Mouse (Mus musculus): ENCODE measurements around the gene Slc15a4. TPM values are rescaled to one million over a fixed set of nuclear protein-coding genes. Genes with fewer than 3 reads are reported as not detected.
A peak's percentile ranks its signal among the peaks of the same experiment; 100 is the strongest.

Slc15a4 gene
- total RNA-seq, 2 experiments from 2014 or later, result 19.6 to 27.1 TPM

- no peak for DNase-seq (ENCODE audit: low spot score in 2 of 2)
Observed at GRCm38 (mm10) chr5:127624427-127625213, 8.1 kb downstream of the Slc15a4 start.

- DNase-seq (ENCODE audit: low spot score in 2 of 2), result no peak
Observed at GRCm38 (mm10) chr5:127621108-127621507, 11.6 kb downstream of the Slc15a4 start.

GRCm38 (mm10) chr5:127620371-127620770 is 12.3 kb downstream of the Slc15a4 start:
- DNase-seq (ENCODE audit: low spot score in 2 of 2), result no peak

GRCm38 (mm10) chr5:127618834-127619233 is 13.9 kb downstream of the Slc15a4 start:
- DNase-seq (ENCODE audit: low spot score in 2 of 2), result no peak

- DNase-seq (ENCODE audit: low spot score in 2 of 2), result peak; percentile 95 to 96
Observed at GRCm38 (mm10) chr5:127616884-127617635, 15.6 kb downstream of the Slc15a4 start.

- DNase-seq (ENCODE audit: low spot score in 2 of 2), result no peak
Observed at GRCm38 (mm10) chr5:127616151-127616550, 16.5 kb downstream of the Slc15a4 start.

GRCm38 (mm10) chr5:127615459-127615858 is 17.2 kb downstream of the Slc15a4 start:
- DNase-seq (ENCODE audit: low spot score in 2 of 2), result no peak

- DNase-seq (ENCODE audit: low spot score in 2 of 2), result no peak
Observed at GRCm38 (mm10) chr5:127612397-127612796, 20.3 kb downstream of the Slc15a4 start.

GRCm38 (mm10) chr5:127611881-127612280 is 20.8 kb downstream of the Slc15a4 start:
- no peak for DNase-seq (ENCODE audit: low spot score in 2 of 2)

- DNase-seq (ENCODE audit: low spot score in 2 of 2), result no peak
Observed at GRCm38 (mm10) chr5:127610787-127611509, 21.7 kb downstream of the Slc15a4 start.

- DNase-seq (ENCODE audit: low spot score in 2 of 2), result no peak
Observed at GRCm38 (mm10) chr5:127609191-127609714, 23.4 kb downstream of the Slc15a4 start.

GRCm38 (mm10) chr5:127607507-127607906 is 25.2 kb downstream of the Slc15a4 start:
- no peak for DNase-seq (ENCODE audit: low spot score in 2 of 2)

- no peak for DNase-seq (ENCODE audit: low spot score in 2 of 2)
Observed at GRCm38 (mm10) chr5:127602996-127603395, 29.7 kb downstream of the Slc15a4 start.

- no peak for DNase-seq (ENCODE audit: low spot score in 2 of 2)
Observed at GRCm38 (mm10) chr5:127596862-127597261, 35.8 kb downstream of the Slc15a4 start.

GRCm38 (mm10) chr5:127595676-127596075 is 37.0 kb downstream of the Slc15a4 start:
- no peak for DNase-seq (ENCODE audit: low spot score in 2 of 2)

GRCm38 (mm10) chr5:127592854-127593253 is 39.8 kb downstream of the Slc15a4 start:
- DNase-seq (ENCODE audit: low spot score in 2 of 2), result no peak

- no peak for DNase-seq (ENCODE audit: low spot score in 2 of 2)
Observed at GRCm38 (mm10) chr5:127592406-127592805, 40.3 kb downstream of the Slc15a4 start.

GRCm38 (mm10) chr5:127587854-127588253 is 44.8 kb downstream of the Slc15a4 start:
- no peak for DNase-seq (ENCODE audit: low spot score in 2 of 2)

GRCm38 (mm10) chr5:127583658-127584057 is 49.0 kb downstream of the Slc15a4 start:
- no peak for DNase-seq (ENCODE audit: low spot score in 2 of 2)

- DNase-seq (ENCODE audit: low spot score in 2 of 2), result no peak
Observed at GRCm38 (mm10) chr5:127577419-127577818, 55.3 kb downstream of the Slc15a4 start.

GRCm38 (mm10) chr5:127567165-127567741 is 65.4 kb downstream of the Slc15a4 start:
- DNase-seq (ENCODE audit: low spot score in 2 of 2), result no peak

Data from adrenal gland, postnatal 4 days (tissue).